Mouse (Mus musculus): ENCODE results near the gene Shld2.

- TF ChIP-seq EP300 (IDR thresholded peaks at IDR 0.05; ENCODE audit: low read depth) (no peak), CTCF (IDR thresholded peaks at IDR 0.05; ENCODE audit: low read depth) (no peak)
Measured at GRCm38 (mm10) chr14:34353326-34353725, 43.0 kb upstream of the Shld2 start.
